Mouse (Mus musculus): Measurements from ENCODE around the gene Sema3b. TPM values are rescaled to one million over a fixed set of nuclear protein-coding genes. Genes with fewer than 3 reads are reported as not detected.

Gene Sema3b
- total RNA-seq, 2 experiments from 2014 or later = 11.2 to 17.9 TPM

DNA sequence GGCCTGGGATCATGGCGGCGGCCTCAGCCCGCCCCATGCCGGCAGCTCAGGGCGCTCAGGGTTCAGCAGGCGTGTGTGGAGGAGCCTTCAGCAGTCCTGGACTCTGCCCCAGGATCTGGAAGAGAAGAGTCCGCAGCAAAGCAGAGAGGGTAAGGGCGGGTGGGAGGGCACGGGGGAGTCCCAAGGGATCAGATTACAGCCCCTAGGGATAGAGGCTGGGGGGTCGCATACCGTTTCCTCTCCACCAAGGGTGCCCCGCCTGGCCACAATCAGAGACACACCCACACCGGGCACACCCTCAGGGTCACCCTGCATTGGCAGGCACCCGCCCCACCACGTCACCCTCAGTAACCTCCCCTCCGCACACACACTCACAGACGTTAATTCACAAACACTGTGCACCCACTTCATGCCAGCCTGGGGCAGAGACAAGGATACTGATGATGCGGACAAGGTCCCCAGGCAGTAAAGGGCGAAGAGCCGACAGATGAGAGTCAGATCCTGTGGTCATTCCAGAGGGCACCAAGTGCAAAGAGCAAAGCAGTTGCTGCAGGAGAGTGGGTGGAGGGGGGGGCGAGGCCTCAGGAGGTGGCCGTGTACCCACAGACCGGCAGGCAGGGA, 3.9 kb downstream of the Sema3b start:
- Histone ChIP-seq H3K4me3 (peak overlapping the region; percentile 76), H3K27ac (peak overlapping the region; percentile 99)
- intact Hi-C loops (cut with DNase I) = no loop called here
- no peak for TF ChIP-seq CTCF (IDR thresholded peaks at IDR 0.05)
- DNase-seq = peak; percentile 67

DNA sequence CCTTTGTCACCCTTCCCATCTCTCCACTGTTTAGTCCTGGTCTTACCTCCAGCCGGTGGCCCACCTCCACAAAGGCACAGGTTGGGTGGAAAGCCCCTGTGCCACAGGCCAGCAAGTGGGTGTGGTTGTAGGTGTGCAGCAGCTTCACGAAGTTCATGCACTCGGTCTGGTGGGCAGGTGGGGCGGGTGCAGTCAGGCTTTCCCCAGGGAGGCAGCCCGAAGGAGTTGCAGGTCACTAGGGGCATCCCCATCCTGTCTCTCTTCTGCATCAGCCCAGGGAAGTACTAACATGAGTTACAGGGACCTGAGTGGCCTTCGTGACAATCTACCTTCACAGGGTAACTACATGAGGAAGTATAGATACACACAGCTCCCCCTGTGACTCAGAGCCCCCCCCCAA, 5.8 kb downstream of the Sema3b start:
- Histone ChIP-seq H3K27ac (peak overlapping the region; percentile 73; the same call in 1 of the 2 replicates), H3K4me3 (no peak overlapping the region)
- TF ChIP-seq CTCF (IDR thresholded peaks at IDR 0.05) = no peak
- no peak for DNase-seq
- intact Hi-C loops (cut with DNase I) = no loop called here

DNA sequence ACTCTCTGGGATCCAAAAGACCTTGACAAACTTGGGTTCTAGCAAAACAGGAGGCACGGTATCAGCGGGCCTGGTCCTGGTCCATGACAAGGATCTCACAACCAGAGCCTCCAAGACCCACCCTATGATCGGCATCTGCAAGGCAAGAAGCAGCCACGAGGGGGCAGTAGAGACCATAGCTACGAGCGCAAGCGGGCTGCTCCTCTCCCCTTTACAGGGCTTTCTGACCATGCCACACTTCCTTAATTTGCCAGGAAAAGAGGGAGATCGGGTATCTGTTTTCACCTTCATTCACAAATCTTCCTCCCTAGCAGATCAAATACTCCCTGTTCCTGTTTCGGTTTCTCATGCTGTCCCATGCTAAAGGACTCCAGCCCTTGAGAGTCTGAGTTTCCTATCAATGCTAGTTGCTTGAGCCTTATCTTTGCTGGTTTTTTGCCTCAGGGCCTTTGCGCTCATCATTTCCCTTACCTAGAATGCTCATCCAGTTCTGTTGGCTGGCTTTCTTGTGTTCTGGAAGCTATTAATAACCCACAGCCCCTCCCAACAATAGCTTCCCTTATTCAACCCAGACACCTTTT, 6.9 kb downstream of the Sema3b start:
- intact Hi-C loops (cut with DNase I) = loop anchor here (1.0 kb wide), 2 partner anchors 42 to 73 kb away; no protein-coding TSS in a partner anchor
- Histone ChIP-seq H3K4me3 (peak overlapping the region; percentile 47), H3K27ac (peak overlapping the region; percentile 73)
- DNase-seq = peak; percentile 95
- TF ChIP-seq CTCF (IDR thresholded peaks at IDR 0.05) = no peak; the same call in 1 of the 2 replicates

DNA sequence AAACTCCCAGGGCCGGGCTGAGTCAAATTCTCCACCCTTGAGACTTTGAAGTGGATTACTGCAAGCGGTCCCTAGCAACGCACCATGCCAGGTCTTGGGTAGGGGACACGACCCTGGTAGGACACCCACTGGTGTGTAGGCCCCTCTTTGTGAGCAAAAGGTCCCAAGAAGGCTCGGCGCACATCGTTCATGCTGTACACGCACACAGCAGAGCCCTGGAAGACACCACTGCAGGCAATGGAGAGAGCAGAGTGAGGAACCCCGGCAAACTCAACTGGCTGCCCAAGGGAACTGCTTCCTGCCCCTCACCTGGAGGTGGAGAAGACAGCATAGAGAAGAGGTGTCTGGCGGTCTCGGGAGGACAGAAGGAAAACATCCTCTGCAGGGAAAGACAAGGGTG, 7.8 kb downstream of the Sema3b start:
- DNase-seq = no peak
- Histone ChIP-seq H3K27ac (peak overlapping the region; percentile 73; the same call in 1 of the 2 replicates), H3K4me3 (no peak overlapping the region)
- no peak for TF ChIP-seq CTCF (IDR thresholded peaks at IDR 0.05)
- intact Hi-C loops (cut with DNase I) = no loop called here

GRCm38 (mm10) chr9:107600745-107601144, 8.3 kb downstream of the Sema3b start:
- no peak for DNase-seq
- H3K27ac ChIP-seq = no peak overlapping the region
- peak; percentile 47; the same call in 1 of the 2 replicates for TF ChIP-seq CTCF (IDR thresholded peaks at IDR 0.05)
- intact Hi-C loops (cut with DNase I) = no loop called here
- H3K4me3 ChIP-seq = no peak overlapping the region

DNA sequence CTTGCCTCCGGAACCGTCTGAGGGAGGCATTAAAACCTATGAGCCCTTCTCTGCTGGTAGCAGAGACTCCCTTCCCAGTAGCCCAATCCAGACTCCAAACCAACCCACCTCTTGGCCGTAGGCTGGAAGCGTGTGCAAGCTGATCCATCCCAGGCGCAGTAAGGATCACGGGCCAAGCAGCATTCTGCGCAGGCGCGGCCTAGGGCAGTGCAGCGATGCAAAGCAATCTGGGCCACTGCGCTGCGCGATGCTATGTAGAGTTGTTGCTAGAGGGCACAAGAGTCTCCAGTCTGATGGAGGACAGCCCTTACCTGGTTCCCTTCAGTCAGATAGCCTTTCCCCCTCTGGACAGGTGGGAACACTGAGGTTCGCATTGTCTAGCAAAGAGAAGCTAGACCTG, 9.2 kb downstream of the Sema3b start:
- intact Hi-C loops (cut with DNase I) = no loop called here
- Histone ChIP-seq H3K27ac (peak overlapping the region; percentile 96), H3K4me3 (peak overlapping the region; percentile 40)
- peak; percentile 73 for DNase-seq
- TF ChIP-seq CTCF (IDR thresholded peaks at IDR 0.05) = no peak

DNA sequence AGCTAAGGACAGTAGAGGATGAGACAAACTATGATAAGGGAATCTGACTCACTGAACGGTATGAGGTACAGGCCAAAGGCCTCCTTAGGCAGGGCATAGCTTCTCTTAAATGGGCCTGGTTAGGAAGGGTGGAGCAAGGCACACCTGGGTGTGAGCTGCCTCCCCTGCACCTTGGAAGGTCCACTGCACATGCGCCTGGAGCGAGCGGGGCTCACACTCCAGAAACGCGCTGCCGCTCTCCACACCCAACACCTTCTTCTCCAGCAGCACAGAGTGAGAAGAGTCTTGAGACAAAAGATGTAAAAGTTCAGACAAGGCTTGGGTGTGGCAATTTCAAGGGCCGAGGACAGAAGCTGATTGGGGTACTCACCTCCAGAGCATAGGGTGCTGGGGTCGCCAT, 9.6 kb downstream of the Sema3b start:
- no peak for TF ChIP-seq CTCF (IDR thresholded peaks at IDR 0.05)
- intact Hi-C loops (cut with DNase I) = no loop called here
- no peak for DNase-seq
- H3K27ac ChIP-seq = peak overlapping the region; percentile 96
- peak overlapping the region; percentile 40 for H3K4me3 ChIP-seq

DNA sequence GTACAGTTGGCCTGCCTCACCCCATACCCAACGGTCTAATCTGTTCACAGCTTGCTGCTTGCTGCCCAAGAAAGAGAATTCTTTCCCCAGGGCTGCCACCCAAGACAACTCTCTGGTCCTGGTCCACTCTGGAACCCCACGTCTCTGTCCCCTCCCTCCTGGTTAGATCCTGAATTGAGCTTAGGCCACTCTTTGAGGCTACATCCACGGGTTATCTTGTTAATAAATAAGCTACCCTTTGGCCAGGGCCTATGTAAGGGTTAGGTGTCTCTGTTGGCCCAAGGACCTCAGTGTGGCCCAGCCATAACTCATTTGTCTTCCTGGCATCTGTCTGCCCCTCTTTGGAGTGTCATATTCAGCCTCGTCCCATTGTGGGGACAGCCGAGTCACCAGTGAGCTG, 10.6 kb downstream of the Sema3b start:
- no peak for TF ChIP-seq CTCF (IDR thresholded peaks at IDR 0.05)
- DNase-seq = no peak
- peak overlapping the region; percentile 96 for H3K27ac ChIP-seq
- H3K4me3 ChIP-seq = 0 out of 2 replicates have a peak overlapping the region, but pooled peaks have one; percentile 24
- intact Hi-C loops (cut with DNase I) = no loop called here

DNA sequence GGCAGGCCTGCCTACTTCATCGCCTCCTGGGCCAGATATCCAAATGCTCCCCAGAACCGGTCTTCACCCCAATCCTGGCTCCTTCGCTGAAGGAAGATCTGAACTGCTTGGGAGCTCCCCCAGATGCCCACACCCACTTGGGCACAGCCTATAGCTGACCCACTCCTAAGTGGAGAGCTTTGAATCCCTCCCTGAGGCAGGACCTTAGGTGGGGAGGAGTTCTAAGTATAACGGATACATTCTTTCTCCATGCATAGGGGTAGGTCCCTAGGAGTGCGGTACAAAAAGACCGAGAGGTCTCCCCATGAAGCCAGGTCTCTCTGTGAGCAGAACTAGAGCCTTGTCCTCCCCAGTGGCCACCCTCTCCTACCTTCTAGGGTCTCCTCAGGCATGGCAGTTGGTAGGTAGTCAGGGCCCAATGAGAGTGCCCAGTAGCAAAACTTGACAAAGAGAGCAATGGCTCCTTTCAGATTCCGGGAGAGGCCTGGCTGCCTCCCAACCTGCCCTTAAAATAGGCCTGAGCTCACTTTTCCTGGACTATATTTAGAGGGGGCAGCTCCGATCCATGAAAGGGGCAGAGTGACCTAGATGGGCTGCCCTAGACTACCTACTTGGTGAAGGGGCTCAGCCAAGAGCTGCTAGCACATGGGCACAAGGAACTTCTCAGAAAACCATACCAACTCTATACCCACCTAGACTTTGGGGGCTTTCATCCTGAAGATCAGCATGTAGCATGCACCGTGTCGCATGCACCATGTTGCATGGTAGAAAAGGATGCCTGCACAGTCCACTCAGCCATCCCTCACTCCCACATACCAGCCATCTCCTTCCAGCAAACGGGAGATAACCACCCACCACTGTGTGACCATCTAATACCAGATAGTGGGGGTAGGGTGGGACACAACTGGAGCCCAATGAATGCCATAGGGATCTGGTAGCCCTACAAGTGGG, 12.1 kb downstream of the Sema3b start:
- peak overlapping the region; percentile 96 for H3K27ac ChIP-seq
- TF ChIP-seq CTCF (IDR thresholded peaks at IDR 0.05) = no peak
- DNase-seq = peak; percentile 91
- intact Hi-C loops (cut with DNase I) = no loop called here
- peak overlapping the region; percentile 80 for H3K4me3 ChIP-seq

DNA sequence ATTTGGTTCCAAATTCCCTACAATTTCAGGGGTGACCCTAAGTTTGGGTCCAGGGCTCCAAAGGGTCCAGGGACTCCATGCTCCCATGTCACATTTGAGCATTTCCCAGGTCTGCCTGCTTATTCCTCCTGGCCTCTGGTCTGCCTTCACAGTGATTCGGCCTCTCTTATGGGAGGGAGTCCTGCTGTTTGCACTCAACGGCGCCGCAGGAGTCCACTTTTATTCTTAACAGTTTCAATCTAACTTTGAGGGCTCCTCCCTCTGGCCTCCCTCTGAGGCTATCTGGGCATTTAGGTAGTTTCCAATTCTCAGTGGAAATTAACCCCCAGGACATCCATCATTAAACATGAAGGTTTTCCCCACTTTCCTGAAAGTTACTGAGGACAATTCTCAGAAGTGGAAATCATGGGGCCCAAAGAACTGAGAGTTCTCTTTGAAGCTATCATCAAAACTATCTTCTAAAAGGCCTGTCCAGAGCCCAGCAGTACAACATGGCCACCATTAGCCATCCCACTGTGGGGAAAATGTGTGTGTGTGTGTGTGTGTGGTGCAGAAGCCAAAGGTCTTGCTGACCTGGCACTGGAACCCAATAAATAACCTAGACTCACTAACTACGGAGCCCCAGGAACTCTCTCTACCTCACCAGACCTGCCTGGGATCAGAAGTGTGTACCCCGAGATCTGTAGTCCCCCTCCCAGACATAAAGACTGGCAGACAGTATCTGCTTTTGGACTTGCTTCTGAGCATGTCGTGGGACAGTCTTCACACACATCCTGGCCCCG, 14.6 kb downstream of the Sema3b start:
- Histone ChIP-seq H3K27ac (peak overlapping the region; percentile 96), H3K4me3 (peak overlapping the region; percentile 80)
- no peak for TF ChIP-seq CTCF (IDR thresholded peaks at IDR 0.05)
- intact Hi-C loops (cut with DNase I) = no loop called here
- no peak for DNase-seq

DNA sequence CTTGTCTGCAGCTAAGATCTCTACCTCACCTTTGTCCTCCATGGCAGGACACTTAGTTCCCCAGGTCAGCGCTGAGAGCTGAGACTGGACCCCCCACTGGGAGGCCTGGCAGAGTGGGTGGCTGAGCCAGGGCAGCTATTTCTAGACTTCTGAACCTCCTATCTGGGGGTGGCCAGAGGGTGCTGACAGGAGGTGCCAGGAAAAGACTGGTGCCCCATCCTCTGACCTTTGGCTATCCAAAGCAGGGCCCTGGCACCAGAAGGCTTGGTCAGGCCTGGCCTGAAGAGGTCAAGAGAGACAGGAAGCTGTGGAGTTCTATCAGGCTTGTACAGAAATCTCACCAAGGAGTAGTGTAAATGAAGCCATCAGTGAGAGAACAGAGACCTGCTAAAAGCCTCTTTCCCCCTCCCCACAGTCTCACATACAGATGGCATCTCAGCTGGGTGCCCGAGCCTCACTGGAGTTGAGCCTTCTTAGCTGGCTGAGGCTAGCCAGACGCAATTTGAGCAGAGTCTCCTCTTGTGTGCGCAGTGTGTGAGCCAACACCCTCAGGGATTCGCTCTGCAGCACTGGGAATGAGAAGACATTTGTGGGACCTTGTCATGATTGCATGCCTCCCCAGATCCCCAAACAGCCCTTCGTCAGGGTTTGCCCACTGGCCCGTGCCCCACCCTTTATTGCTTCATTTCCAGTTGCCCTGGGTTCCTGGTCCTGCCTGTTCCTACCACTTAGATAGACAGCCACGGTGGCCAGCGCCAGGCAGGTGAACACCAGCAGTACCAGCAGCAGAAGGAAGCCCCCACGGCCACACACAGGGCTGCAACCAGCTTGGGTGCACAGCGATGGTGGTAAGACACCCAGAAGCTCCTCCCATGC, 15.7 kb downstream of the Sema3b start:
- no peak for TF ChIP-seq CTCF (IDR thresholded peaks at IDR 0.05)
- H3K27ac ChIP-seq = peak overlapping the region; percentile 96
- peak; percentile 90 for DNase-seq
- H3K4me3 ChIP-seq = peak overlapping the region; percentile 80
- intact Hi-C loops (cut with DNase I) = no loop called here
